Mouse (Mus musculus) midbrain, postnatal 0 days (tissue): ENCODE data around the gene Xpo5. TPM values are rescaled to one million over a fixed set of nuclear protein-coding genes. Genes with fewer than 3 reads are reported as not detected.

Source experiments
- ATAC-seq: fragments of 200-750 bp; cut with Nextera tagmentation; 2 replicates; pipeline ENCODE4 v1.8.0; 2017; ENCODE audit warnings: moderate number of reproducible peaks, mild to moderate bottlenecking, moderate TSS enrichment, moderate library complexity; ENCODE audit not compliant: low FRiP score
- DNase-seq: peaks from one replicate; pipeline ENCODE4 v3.0.0-alpha.2; 2015; ENCODE audit warnings: low spot score
- H3K27ac ChIP-seq: fragments of 300-500 bp; sonication (generic); 2 replicates; pipeline ENCODE4 v1.5.1; 2014; ENCODE audit warnings: low read depth, mild to moderate bottlenecking, low read length, mixed read lengths
- H3K27me3 ChIP-seq: fragments of 300-500 bp; sonication (generic); 2 replicates; pipeline ENCODE4 v1.6.1; 2014; ENCODE audit warnings: low read length, control low read depth, mixed read lengths; ENCODE audit not compliant: insufficient read depth
- H3K36me3 ChIP-seq: fragments of 300-500 bp; sonication (generic); 2 replicates; pipeline ENCODE4 v1.6.1; 2014; ENCODE audit warnings: low read length, control low read depth, mixed read lengths; ENCODE audit not compliant: insufficient read depth
- H3K4me1 ChIP-seq: fragments of 300-500 bp; sonication (generic); 2 replicates; pipeline ENCODE4 v1.6.1; 2014; ENCODE audit warnings: mild to moderate bottlenecking, control low read depth, antibody characterized with exemption, low read length, mixed read lengths; ENCODE audit not compliant: insufficient read depth
- H3K4me2 ChIP-seq: fragments of 300-500 bp; sonication (generic); 2 replicates; pipeline ENCODE4 v1.6.1; 2014; ENCODE audit warnings: low read depth, mild to moderate bottlenecking, low read length, mixed read lengths; ENCODE audit not compliant: poor library complexity, severe bottlenecking
- H3K4me3 ChIP-seq: fragments of 300-500 bp; sonication (generic); 2 replicates; pipeline ENCODE4 v1.5.1; 2014; ENCODE audit warnings: low read depth, mild to moderate bottlenecking, low read length, moderate library complexity
- H3K9ac ChIP-seq: fragments of 300-500 bp; sonication (generic); replicated peaks from 2 replicates; pipeline ENCODE4 v1.6.1; 2014; ENCODE audit warnings: mild to moderate bottlenecking, low read length, moderate library complexity, mixed read lengths; ENCODE audit not compliant: poor library complexity, severe bottlenecking
- H3K9me3 ChIP-seq: fragments of 300-500 bp; sonication (generic); 2 replicates; pipeline ENCODE4 v1.6.1; 2016; ENCODE audit warnings: low read length, control low read depth
- CTCF ChIP-seq: IDR thresholded peaks from 2 replicates; pipeline ENCODE4 v1.5.1; 2016; ENCODE audit warnings: antibody characterized with exemption, mild to moderate bottlenecking
- WGBS: fragments of 180-500 bp; shearing (Covaris S2); extraction: QIAGEN DNeasy Blood & Tissue Kit; methylation state at CpG from one replicate; pipeline ENCODE4 v1.1.7; 2014; 5-methylcytosine and 5-hydroxymethylcytosine counted together
- polyA plus RNA-seq: library from polyadenylated mRNA; unstranded; fragments of >200 nt; fragmentation: Nextera tagmentation; extraction: Ambion mirVana; gene quantifications from 2 replicates; pipeline ENCODE4 v1.2.1, GENCODE M21; 2015
- total RNA-seq: library from RNA; depleted of rRNA; stranded (reverse); fragments of >200 nt; gene quantifications from 2 replicates; pipeline ENCODE4 v1.2.3, GENCODE M21; 2014

Xpo5 gene
- total and polyA plus RNA-seq, 2 experiments from 2014 or later, result 23.6 to 56.7 TPM

DNA sequence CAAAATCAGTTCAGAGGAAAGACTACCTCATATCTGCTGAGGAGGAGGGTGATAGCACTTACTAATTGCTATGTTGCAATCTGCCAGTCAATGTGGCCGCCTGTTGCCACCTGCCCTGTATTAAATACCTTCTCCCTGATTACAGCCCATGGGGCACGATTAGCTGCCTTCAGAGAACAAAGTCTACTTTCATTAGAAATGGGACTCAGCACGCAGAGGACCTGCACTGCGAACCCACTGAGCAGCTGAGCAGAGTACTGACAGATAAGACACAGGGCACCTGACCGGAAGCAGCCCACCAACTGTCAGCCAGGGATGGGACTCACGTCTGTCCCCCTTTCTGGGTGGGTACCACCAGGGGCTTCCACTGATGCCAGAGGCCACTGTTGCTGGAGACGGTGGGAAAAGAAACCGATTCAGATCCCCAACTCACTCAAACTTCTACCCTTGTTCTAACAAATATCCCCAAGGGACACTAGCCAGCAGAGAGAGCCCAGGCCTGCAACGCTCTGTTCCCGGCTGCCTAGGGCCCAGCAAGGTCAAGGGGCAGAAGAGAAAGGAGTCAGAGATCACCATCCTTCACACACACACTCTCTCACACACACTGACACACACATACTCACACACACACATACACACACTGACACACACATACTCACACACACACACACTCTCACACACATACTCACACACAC lies 65.6 kb downstream of the Xpo5 start:
- Histone ChIP-seq H3K4me3 (no peak overlapping the region), H3K27ac (no peak overlapping the region), H3K9me3 (no peaks in the 10 kb centered on the region), H3K4me1 (no peaks in the 10 kb centered on the region), H3K9ac (no peak overlapping the region), H3K27me3 (no peaks in the 10 kb centered on the region), H3K4me2 (no peak overlapping the region), H3K36me3 (peaks cover 15% of the 10 kb centered on the region)
- TF ChIP-seq CTCF, result no peak
- WGBS, result 87% methylated on average over 10 of the region's 10 CpGs
- ATAC-seq (no peak), DNase-seq (no peak)

DNA sequence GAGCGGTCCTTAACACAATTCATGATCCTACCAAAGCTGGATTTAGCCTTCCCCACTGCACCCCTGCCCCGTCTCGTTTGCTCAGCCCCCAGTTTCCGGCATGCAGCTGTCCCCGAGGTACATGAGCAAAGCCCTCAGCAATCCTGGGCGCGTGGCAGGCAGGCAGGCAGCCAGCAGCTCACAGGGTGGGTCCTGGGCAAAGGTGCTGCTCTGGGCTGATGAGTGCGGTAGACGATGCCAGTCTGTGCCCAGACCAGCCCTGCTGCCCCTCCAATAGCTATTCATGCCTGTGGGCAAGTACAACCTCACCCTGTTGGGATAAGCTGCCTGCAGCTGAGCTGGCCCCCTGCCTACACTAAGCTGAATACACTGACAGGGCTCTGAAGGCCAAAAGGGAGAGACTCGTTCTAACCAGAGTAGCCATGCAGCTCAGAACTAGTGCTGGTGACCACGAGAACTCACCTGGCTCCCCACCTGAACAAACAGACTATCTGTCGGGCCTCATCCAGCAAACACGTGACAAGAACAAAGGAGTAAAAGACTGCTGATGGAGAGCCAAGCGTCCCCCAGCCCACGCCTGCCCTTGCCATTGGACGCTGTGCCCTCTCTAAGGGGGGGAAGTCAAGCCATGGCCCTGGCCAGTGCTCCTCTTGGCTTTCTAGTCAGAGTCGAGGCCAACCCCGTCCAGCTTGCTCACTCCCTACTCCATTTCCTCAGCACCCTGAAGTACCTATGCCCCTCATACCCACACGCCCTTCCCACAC lies 67.4 kb downstream of the Xpo5 start:
- WGBS, result 80% methylated on average over 19 of the region's 19 CpGs

DNA sequence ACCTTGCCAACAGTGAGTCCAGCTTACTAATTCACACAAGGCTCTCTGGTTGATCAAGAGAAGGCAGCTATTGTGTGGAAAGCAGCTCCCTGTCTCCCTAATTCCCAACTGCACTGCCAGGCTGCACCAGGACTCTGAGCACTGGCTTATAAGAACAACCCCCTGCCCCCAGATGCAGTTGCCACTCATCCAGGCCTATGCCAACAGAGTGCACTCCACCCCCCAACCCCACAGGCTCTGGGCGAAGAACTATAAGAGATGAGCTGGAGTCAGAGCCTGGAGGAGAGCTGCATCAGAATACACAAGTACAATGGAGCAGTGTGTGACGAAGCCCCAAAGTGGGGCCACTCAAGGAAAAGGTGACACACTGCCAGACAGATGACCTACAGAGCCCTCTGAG lies 69.5 kb downstream of the Xpo5 start:
- Histone ChIP-seq H3K27ac (no peak overlapping the region), H3K4me3 (no peak overlapping the region), H3K9me3 (no peaks in the 10 kb centered on the region), H3K9ac (no peak overlapping the region), H3K4me2 (no peak overlapping the region), H3K4me1 (no peaks in the 10 kb centered on the region), H3K36me3 (0 out of 2 replicates have a peak, but pooled peaks cover 2% of the 10 kb centered on the region), H3K27me3 (no peaks in the 10 kb centered on the region)
- ATAC-seq, result 0 out of 2 replicates have a peak, but pooled peaks have one; percentile 34
- DNase-seq, result no peak
- WGBS, result 75% methylated on average over 2 of the region's 2 CpGs
- no peak for TF ChIP-seq CTCF

More for the DNA sequence above, 67.4 kb downstream of the Xpo5 start:
- TF ChIP-seq CTCF, result no peak
- no peak overlapping the region for H3K9ac ChIP-seq
- ATAC-seq (no peak), DNase-seq (no peak)
- no peaks in the 10 kb centered on the region for H3K4me1 ChIP-seq
- no peak overlapping the region for H3K4me3 ChIP-seq
- 0 out of 2 replicates have a peak, but pooled peaks cover 2% of the 10 kb centered on the region for H3K36me3 ChIP-seq
- no peak overlapping the region for H3K4me2 ChIP-seq
- H3K27ac ChIP-seq, result no peak overlapping the region
- H3K9me3 ChIP-seq, result no peaks in the 10 kb centered on the region
- no peaks in the 10 kb centered on the region for H3K27me3 ChIP-seq

DNA sequence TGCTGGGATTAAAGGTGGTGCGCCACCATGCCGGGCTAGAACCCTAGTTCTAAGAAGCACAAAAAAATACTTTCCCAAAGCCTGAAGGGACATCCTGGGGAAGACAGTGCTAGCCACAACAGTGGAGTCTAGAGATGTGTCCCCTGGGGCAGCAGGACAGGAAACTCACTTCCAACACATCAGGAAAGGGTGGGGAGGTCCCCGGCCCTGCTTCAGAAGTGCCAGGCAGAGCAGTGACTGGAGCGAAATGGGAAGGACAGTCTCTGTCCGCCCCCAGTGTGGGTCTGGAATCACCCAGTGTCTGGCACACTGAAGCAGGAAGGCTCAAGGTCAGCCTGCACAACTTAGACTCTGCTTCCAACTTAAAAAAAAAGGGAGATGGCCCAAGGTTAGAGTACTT lies 70.1 kb downstream of the Xpo5 start:
- no peak for DNase-seq
- Histone ChIP-seq H3K9me3 (no peaks in the 10 kb centered on the region), H3K4me3 (no peak overlapping the region), H3K36me3 (0 out of 2 replicates have a peak, but pooled peaks cover 2% of the 10 kb centered on the region), H3K9ac (no peak overlapping the region), H3K4me1 (no peaks in the 10 kb centered on the region), H3K27me3 (no peaks in the 10 kb centered on the region), H3K4me2 (no peak overlapping the region), H3K27ac (no peak overlapping the region)
- ATAC-seq, result no peak
- TF ChIP-seq CTCF, result no peak
- WGBS, result 89% methylated on average over 5 of the region's 5 CpGs

DNA sequence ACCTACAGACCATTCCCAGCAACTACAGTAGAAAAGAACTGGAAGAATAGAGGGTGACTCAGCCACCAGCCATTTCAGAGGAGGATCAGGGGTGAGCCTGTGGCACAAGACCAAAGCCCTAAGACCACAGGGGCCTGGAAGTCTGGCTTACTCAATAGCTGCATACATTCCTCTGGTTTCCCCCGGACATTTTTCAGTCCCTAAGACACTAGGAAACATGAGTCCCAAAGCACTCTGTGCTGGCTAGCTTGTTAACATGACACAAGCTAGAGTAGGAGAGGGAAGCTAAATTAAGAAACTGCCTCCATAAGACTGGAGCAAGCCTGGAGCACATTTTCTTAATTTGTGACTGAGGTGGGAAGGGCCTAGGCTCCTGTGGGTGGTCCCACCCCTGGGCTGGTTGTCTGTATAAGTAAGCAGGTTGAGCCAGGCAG lies 71.2 kb downstream of the Xpo5 start:
- no peak for ATAC-seq
- no peak overlapping the region for H3K4me3 ChIP-seq

DNA sequence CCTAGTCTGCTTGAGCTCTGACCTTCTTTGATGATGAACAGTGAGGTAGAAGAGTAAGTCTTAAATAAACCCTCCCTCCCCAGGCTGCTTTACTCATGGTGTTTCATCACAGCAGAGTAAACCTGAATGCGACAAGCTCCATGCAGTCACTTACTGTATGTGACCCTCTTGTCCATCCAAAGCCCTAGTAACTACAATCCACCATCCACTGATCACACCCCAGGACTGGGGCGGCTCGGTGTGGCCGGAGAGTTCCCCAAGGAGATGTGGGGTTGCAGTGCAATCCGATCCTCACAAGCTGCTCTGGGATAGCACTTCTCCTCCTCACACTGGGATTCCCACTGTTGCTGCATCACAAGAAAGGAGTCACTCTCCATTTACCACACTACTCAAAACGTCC lies 71.9 kb downstream of the Xpo5 start:
- no peak overlapping the region for H3K4me2 ChIP-seq
- H3K9ac ChIP-seq, result 0 out of 2 replicates have a peak overlapping the region, but pooled peaks have one; percentile 19
- peaks cover 9% of the 10 kb centered on the region; the same call in 1 of the 2 replicates for H3K36me3 ChIP-seq
- WGBS, result 81% methylated on average over 6 of the region's 6 CpGs
- ATAC-seq (no peak), DNase-seq (no peak)
- no peaks in the 10 kb centered on the region for H3K27me3 ChIP-seq
- TF ChIP-seq CTCF, result no peak
- H3K27ac ChIP-seq, result no peak overlapping the region
- H3K4me3 ChIP-seq, result no peak overlapping the region
- no peaks in the 10 kb centered on the region for H3K9me3 ChIP-seq
- H3K4me1 ChIP-seq, result no peaks in the 10 kb centered on the region

More for the DNA sequence above, 71.2 kb downstream of the Xpo5 start:
- DNase-seq, result no peak
- H3K36me3 ChIP-seq, result peaks cover 9% of the 10 kb centered on the region; the same call in 1 of the 2 replicates
- H3K4me2 ChIP-seq, result no peak overlapping the region
- no peak overlapping the region for H3K27ac ChIP-seq
- H3K9me3 ChIP-seq, result no peaks in the 10 kb centered on the region
- 54% methylated on average over 1 of the region's 1 CpGs for WGBS
- H3K4me1 ChIP-seq, result no peaks in the 10 kb centered on the region
- no peaks in the 10 kb centered on the region for H3K27me3 ChIP-seq
- no peak overlapping the region; the same call in 1 of the 2 replicates for H3K9ac ChIP-seq
- no peak for TF ChIP-seq CTCF
